ENCODE assay signal across 10 mouse cellular contexts in the genomic region with DNA sequence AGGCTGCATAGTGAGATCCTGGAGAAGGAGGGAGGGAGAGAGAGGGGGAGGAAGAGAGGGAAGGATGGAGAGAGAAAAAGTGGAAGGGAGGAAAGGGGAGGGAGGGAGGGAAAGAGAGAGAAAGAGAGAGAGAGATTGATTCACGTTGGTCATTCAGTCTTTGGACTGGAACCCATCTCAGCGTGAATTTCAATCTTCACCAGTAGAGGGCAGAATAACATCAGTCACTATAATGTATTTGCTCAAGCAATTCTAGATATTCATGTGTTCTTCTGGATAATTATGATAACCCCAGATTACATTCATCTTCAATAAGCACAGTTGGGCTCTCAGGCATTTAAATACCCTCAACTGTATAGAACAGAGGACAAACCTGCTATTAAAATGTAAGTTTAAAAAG. TPM values are rescaled to one million over a fixed set of nuclear protein-coding genes. Genes with fewer than 3 reads are reported as not detected.
DNase-seq lines count a peak whose midpoint lies in the region; ATAC-seq and TF ChIP-seq lines count a peak whose summit lies in the region.
"Had no signal": no experiment of that assay in that cellular context is flagged by ENCODE, and none has a peak within 500 bp of the region (broad histone marks: within the 10 kb centered on the region; RNA-seq: fewer than 3 reads in every experiment).

No protein-coding gene starts in this region.

- H3K9ac ChIP-seq in heart, adult 2 months (ENCODE audit: low read depth, low read length) = no peak overlapping the region
- no peak overlapping the region for H3K9ac ChIP-seq in midbrain, embryonic 14.5 days (replicated peaks; ENCODE audit: low read length)
- no peak overlapping the region for H3K9ac ChIP-seq in midbrain, embryonic 13.5 days (replicated peaks)
- H3K9ac ChIP-seq: neural tube, embryonic 12.5 days had no signal

- WGBS in heart, adult 2 months = 0% methylated on average over 2 of the region's 2 CpGs
- WGBS in midbrain, embryonic 14.5 days = 0% methylated on average over 2 of the region's 2 CpGs
- 0% methylated on average over 2 of the region's 2 CpGs for WGBS in midbrain, embryonic 13.5 days

- ATAC-seq in midbrain, embryonic 14.5 days (ENCODE audit: low FRiP score, low TSS enrichment) = no peak
- ATAC-seq in midbrain, embryonic 13.5 days = no peak; the same call in 1 of the 2 replicates

- TF ChIP-seq EP300 in heart, adult 2 months (IDR thresholded peaks at IDR 0.05; ENCODE audit: insufficient read depth, low read depth, low read length) = no peak

- no peak overlapping the region for H3K27ac ChIP-seq in heart, adult 2 months
- no peak overlapping the region for H3K27ac ChIP-seq in midbrain, embryonic 14.5 days (replicated peaks; ENCODE audit: low read depth, low read length)
- H3K27ac ChIP-seq in midbrain, embryonic 13.5 days = no peak overlapping the region
- H3K27ac ChIP-seq: neural tube, embryonic 12.5 days had no signal

- H3K27me3 ChIP-seq in heart, adult 2 months (ENCODE audit: control insufficient read depth, insufficient read depth, low read length) = no peaks in the 10 kb centered on the region
- no peaks in the 10 kb centered on the region for H3K27me3 ChIP-seq in midbrain, embryonic 14.5 days (ENCODE audit: control insufficient read depth, insufficient read depth, low read length)
- peaks cover 13% of the 10 kb centered on the region; the same call in 1 of the 2 replicates for H3K27me3 ChIP-seq in midbrain, embryonic 13.5 days
- H3K27me3 ChIP-seq: neural tube, embryonic 12.5 days had no signal

- no peaks in the 10 kb centered on the region for H3K79me2 ChIP-seq in heart, adult 2 months (replicated peaks; ENCODE audit: control insufficient read depth, insufficient read depth, low read length)

- H3K4me3 ChIP-seq in heart, adult 2 months = no peak overlapping the region
- no peak overlapping the region for H3K4me3 ChIP-seq in midbrain, embryonic 14.5 days (replicated peaks; ENCODE audit: low read depth, low read length)
- no peak overlapping the region for H3K4me3 ChIP-seq in midbrain, embryonic 13.5 days (replicated peaks)
- H3K4me3 ChIP-seq: neural tube, embryonic 12.5 days had no signal

- no peak overlapping the region for H3K4me2 ChIP-seq in midbrain, embryonic 14.5 days (ENCODE audit: low read length)
- H3K4me2 ChIP-seq in midbrain, embryonic 13.5 days (replicated peaks) = no peak overlapping the region
- H3K4me2 ChIP-seq: neural tube, embryonic 12.5 days had no signal

- no peaks in the 10 kb centered on the region for H3K4me1 ChIP-seq in heart, adult 2 months (ENCODE audit: control insufficient read depth, insufficient read depth, low read length)
- H3K4me1 ChIP-seq in midbrain, embryonic 14.5 days (ENCODE audit: control insufficient read depth, insufficient read depth, low read length) = 0 out of 2 replicates have a peak, but pooled peaks cover 6% of the 10 kb centered on the region
- peaks cover 4% of the 10 kb centered on the region for H3K4me1 ChIP-seq in midbrain, embryonic 13.5 days (replicated peaks)

- intact Hi-C loops in heart, adult 2 months (cut with DNase I) = loop anchor here (1.0 kb wide), 1 partner anchor 257 kb away; no protein-coding TSS in a partner anchor
- intact Hi-C loops in heart, postnatal 25 days (cut with DNase I) = loop anchor here (1.0 to 10.0 kb wide), 3 partner anchors 64 to 652 kb away; no protein-coding TSS in a partner anchor

- no peaks in the 10 kb centered on the region for H3K9me3 ChIP-seq in midbrain, embryonic 14.5 days (ENCODE audit: control insufficient read depth, low read length)
- no peaks in the 10 kb centered on the region for H3K9me3 ChIP-seq in midbrain, embryonic 13.5 days
- H3K9me3 ChIP-seq: neural tube, embryonic 12.5 days had no signal

- TF ChIP-seq POLR2A in heart, adult 2 months (IDR thresholded peaks at IDR 0.05; ENCODE audit: insufficient read depth, low read depth, low read length) = no peak

- H3K36me3 ChIP-seq in heart, adult 2 months (ENCODE audit: control insufficient read depth, insufficient read depth, low read length) = no peaks in the 10 kb centered on the region
- no peaks in the 10 kb centered on the region for H3K36me3 ChIP-seq in midbrain, embryonic 14.5 days (ENCODE audit: control insufficient read depth, insufficient read depth, low read length)
- no peaks in the 10 kb centered on the region for H3K36me3 ChIP-seq in midbrain, embryonic 13.5 days
- H3K36me3 ChIP-seq: neural tube, embryonic 12.5 days had no signal

- peak; percentile 89 for TF ChIP-seq CTCF in heart, adult 2 months (IDR thresholded peaks at IDR 0.05)

- no peak for DNase-seq in heart, adult 2 months
- DNase-seq in heart, postnatal 25 days (ENCODE audit: low spot score) = no peak
- peak; percentile 85 for DNase-seq in midbrain, embryonic 14.5 days
- DNase-seq in R1 (ENCODE audit: low read depth, low spot score) = peak; percentile 32
- DNase-seq in lung, postnatal 10 days = peak; percentile 59
- DNase-seq in gastrocnemius, postnatal 25 days = no peak
- no peak for DNase-seq in right cerebral cortex, postnatal 10 days (ENCODE audit: low spot score in 2 of 2)

RNA-seq across cellular contexts. Expression of a gene that starts 7.3 kb away (rescaled TPM):
- total RNA-seq in heart, adult 2 months (2021) = not detected
- polyA plus RNA-seq in heart, adult 2 months (2012; rRNA removed) = not detected in 2 replicates
- total RNA-seq in heart, postnatal 25 days (2021) = not detected
- not detected in 2 replicates for polyA plus RNA-seq in midbrain, embryonic 14.5 days (2014; fragmentation: Nextera tagmentation; extraction: Ambion mirVana)
- not detected in 2 replicates for polyA plus RNA-seq in midbrain, embryonic 13.5 days (2015; fragmentation: Nextera tagmentation; extraction: Ambion mirVana)
- not detected for total RNA-seq in gastrocnemius, postnatal 25 days (2021)
- total RNA-seq: layer of hippocampus, adult 18-20 months had no signal
- polyA plus RNA-seq: neural tube, embryonic 12.5 days had no signal

RNA-seq across cellular contexts. Expression of a gene that starts 22.8 kb away (rescaled TPM):
- total RNA-seq in heart, adult 2 months (2021) = not detected
- polyA plus RNA-seq in heart, adult 2 months (2012; rRNA removed) = not detected in 2 replicates
- total RNA-seq in heart, postnatal 25 days (2021) = not detected
- not detected in 2 replicates for polyA plus RNA-seq in midbrain, embryonic 14.5 days (2014; fragmentation: Nextera tagmentation; extraction: Ambion mirVana)
- not detected in 2 replicates for polyA plus RNA-seq in midbrain, embryonic 13.5 days (2015; fragmentation: Nextera tagmentation; extraction: Ambion mirVana)
- not detected for total RNA-seq in gastrocnemius, postnatal 25 days (2021)
- total RNA-seq: layer of hippocampus, adult 18-20 months had no signal
- polyA plus RNA-seq: neural tube, embryonic 12.5 days had no signal

RNA-seq across cellular contexts. Expression of a gene that starts 31.0 kb away (rescaled TPM):
- not detected for total RNA-seq in heart, adult 2 months (2021)
- polyA plus RNA-seq in heart, adult 2 months (2012; rRNA removed) = not detected in 2 replicates
- not detected for total RNA-seq in heart, postnatal 25 days (2021)
- polyA plus RNA-seq in midbrain, embryonic 14.5 days (2014; fragmentation: Nextera tagmentation; extraction: Ambion mirVana) = not detected in 2 replicates
- polyA plus RNA-seq in midbrain, embryonic 13.5 days (2015; fragmentation: Nextera tagmentation; extraction: Ambion mirVana) = not detected in 2 replicates
- total RNA-seq in gastrocnemius, postnatal 25 days (2021) = not detected
- total RNA-seq: layer of hippocampus, adult 18-20 months had no signal
- polyA plus RNA-seq: neural tube, embryonic 12.5 days had no signal

RNA-seq across cellular contexts. Expression of a gene that starts 37.4 kb away (rescaled TPM):
- not detected for total RNA-seq in heart, adult 2 months (2021)
- polyA plus RNA-seq in heart, adult 2 months (2012; rRNA removed) = not detected in 2 replicates
- total RNA-seq in heart, postnatal 25 days (2021) = not detected
- not detected in 2 replicates for polyA plus RNA-seq in midbrain, embryonic 14.5 days (2014; fragmentation: Nextera tagmentation; extraction: Ambion mirVana)
- not detected in 2 replicates for polyA plus RNA-seq in midbrain, embryonic 13.5 days (2015; fragmentation: Nextera tagmentation; extraction: Ambion mirVana)
- not detected for total RNA-seq in gastrocnemius, postnatal 25 days (2021)
- total RNA-seq: layer of hippocampus, adult 18-20 months had no signal
- polyA plus RNA-seq: neural tube, embryonic 12.5 days had no signal

RNA-seq across cellular contexts. Expression of a gene that starts 45.5 kb away (rescaled TPM):
- total RNA-seq in heart, adult 2 months (2021) = not detected
- polyA plus RNA-seq in heart, adult 2 months (2012; rRNA removed) = not detected in 2 replicates
- not detected for total RNA-seq in heart, postnatal 25 days (2021)
- polyA plus RNA-seq in midbrain, embryonic 14.5 days (2014; fragmentation: Nextera tagmentation; extraction: Ambion mirVana) = not detected in 2 replicates
- not detected in 2 replicates for polyA plus RNA-seq in midbrain, embryonic 13.5 days (2015; fragmentation: Nextera tagmentation; extraction: Ambion mirVana)
- not detected for total RNA-seq in gastrocnemius, postnatal 25 days (2021)
- total RNA-seq: layer of hippocampus, adult 18-20 months had no signal
- polyA plus RNA-seq: neural tube, embryonic 12.5 days had no signal

Comparison
In these comparisons a context has a peak if more than half of its experiments do, and no peak if none do; other contexts are left out.
1. DNase-seq: peak in midbrain, embryonic 14.5 days (single experiment), R1 (single experiment) and lung, postnatal 10 days (single experiment); none in heart, adult 2 months (0 of 2), heart, postnatal 25 days (single experiment), gastrocnemius, postnatal 25 days (single experiment) and right cerebral cortex, postnatal 10 days (0 of 2).